15 mouse cellular contexts compared by ENCODE assay signal in genomic region chr5:121239846-121240245, GRCm38 (mm10). TPM values are rescaled to one million over a fixed set of nuclear protein-coding genes. Genes with fewer than 3 reads are reported as not detected.
DNase-seq lines count a peak whose midpoint lies in the region; ATAC-seq and TF ChIP-seq lines count a peak whose summit lies in the region.
"Had no signal": no experiment of that assay in that cellular context is flagged by ENCODE, and none has a peak within 500 bp of the region (broad histone marks: within the 10 kb centered on the region; RNA-seq: fewer than 3 reads in every experiment).

No protein-coding gene starts in this region.

- H3K4me3 ChIP-seq in heart, embryonic 13.5 days: no peak overlapping the region
- H3K4me3 ChIP-seq in layer of hippocampus, adult 2 months: no peak overlapping the region
- H3K4me3 ChIP-seq in liver, embryonic 15.5 days (replicated peaks): no peak overlapping the region
- H3K4me3 ChIP-seq: lung, embryonic 15.5 days; neural tube, embryonic 12.5 days had no signal

- peak overlapping the region; percentile 27; the same call in 1 of the 2 replicates for H3K4me2 ChIP-seq in heart, embryonic 13.5 days
- H3K4me2 ChIP-seq in liver, embryonic 15.5 days: peak overlapping the region; percentile 41
- H3K4me2 ChIP-seq: lung, embryonic 15.5 days; midbrain, embryonic 11.5 days; neural tube, embryonic 12.5 days had no signal

- peaks cover 43% of the 10 kb centered on the region for H3K4me1 ChIP-seq in heart, embryonic 13.5 days
- H3K4me1 ChIP-seq in liver, embryonic 15.5 days (replicated peaks): peaks cover 95% of the 10 kb centered on the region
- H3K4me1 ChIP-seq: lung, embryonic 15.5 days; neural tube, embryonic 12.5 days had no signal

- 0 out of 2 replicates have a peak, but pooled peaks cover under 1% of the 10 kb centered on the region for H3K9me3 ChIP-seq in heart, embryonic 13.5 days
- H3K9me3 ChIP-seq in liver, embryonic 15.5 days (replicated peaks): no peaks in the 10 kb centered on the region
- H3K9me3 ChIP-seq: lung, embryonic 15.5 days; neural tube, embryonic 12.5 days had no signal

- DNase-seq in heart, adult 9 months (ENCODE audit: low spot score in 2 of 2): no peak
- peak; percentile 54 for DNase-seq in cerebellum, adult 8-10 months
- DNase-seq in layer of hippocampus, adult 2 months (ENCODE audit: low spot score in 2 of 2): peak; percentile 71
- no peak for DNase-seq in adrenal gland, postnatal 4 days (ENCODE audit: low spot score in 2 of 2)
- no peak for DNase-seq in neural tube, embryonic 10.5 days (ENCODE audit: extremely low spot score, low spot score)
- DNase-seq: gastrocnemius, postnatal 14 days; heart, postnatal 36 days; kidney, postnatal 10 days; retina, postnatal 1 day; thymus, postnatal 25 days had no signal

- TF ChIP-seq CTCF in layer of hippocampus, adult 2 months (conservative IDR thresholded peaks at IDR 0.05): no peak

- ATAC-seq in heart, embryonic 13.5 days (ENCODE audit: extremely low read depth, insufficient number of reproducible peaks, low FRiP score, low TSS enrichment): no peak
- no peak for ATAC-seq in liver, embryonic 15.5 days (ENCODE audit: insufficient read depth)

- H3K9ac ChIP-seq in heart, embryonic 13.5 days: no peak overlapping the region
- H3K9ac ChIP-seq in liver, embryonic 15.5 days: peak overlapping the region; percentile 36
- H3K9ac ChIP-seq: lung, embryonic 15.5 days; neural tube, embryonic 12.5 days had no signal

- 71% methylated on average over 5 of the region's 5 CpGs for WGBS in heart, embryonic 13.5 days
- WGBS in liver, embryonic 15.5 days (ENCODE audit: insufficient replicate concordance): 58% methylated on average over 5 of the region's 5 CpGs

- H3K27me3 ChIP-seq in heart, embryonic 13.5 days (replicated peaks): no peaks in the 10 kb centered on the region
- no peaks in the 10 kb centered on the region for H3K27me3 ChIP-seq in liver, embryonic 15.5 days
- H3K27me3 ChIP-seq: lung, embryonic 15.5 days; neural tube, embryonic 12.5 days had no signal

- 0 out of 2 replicates have a peak overlapping the region, but pooled peaks have one; percentile 2 for H3K27ac ChIP-seq in heart, embryonic 13.5 days (replicated peaks)
- peak overlapping the region; percentile 54; the same call in 1 of the 2 replicates for H3K27ac ChIP-seq in layer of hippocampus, adult 2 months
- peak overlapping the region; percentile 98 for H3K27ac ChIP-seq in liver, embryonic 15.5 days (replicated peaks)
- H3K27ac ChIP-seq: lung, embryonic 15.5 days; neural tube, embryonic 12.5 days had no signal

- H3K36me3 ChIP-seq in heart, embryonic 13.5 days: 0 out of 2 replicates have a peak, but pooled peaks cover 3% of the 10 kb centered on the region
- H3K36me3 ChIP-seq in liver, embryonic 15.5 days (replicated peaks): peaks cover 4% of the 10 kb centered on the region; the same call in 1 of the 2 replicates
- H3K36me3 ChIP-seq: lung, embryonic 15.5 days had no signal

RNA-seq across cellular contexts. Expression of gene Hectd4, which starts 19.8 kb away (rescaled TPM):
- polyA plus RNA-seq in heart, embryonic 13.5 days (2015; fragmentation: Nextera tagmentation; extraction: Ambion mirVana): 2.8 and 3.3 TPM in 2 replicates
- 100 to 1,000 TPM; 170 to 175 TPM for total RNA-seq in layer of hippocampus, adult 2 months (2021)
- polyA plus RNA-seq in liver, embryonic 15.5 days (2015; fragmentation: Nextera tagmentation; extraction: Ambion mirVana): 10.1 and 12.0 TPM in 2 replicates
- total RNA-seq in adrenal gland, postnatal 4 days (2021): 10 to 100 TPM; 25.0 to 32.0 TPM

RNA-seq across cellular contexts. Expression of gene Rpl6, which starts 35.6 kb away (rescaled TPM):
- polyA plus RNA-seq in heart, embryonic 13.5 days (2015; fragmentation: Nextera tagmentation; extraction: Ambion mirVana): 368 and 390 TPM in 2 replicates
- total RNA-seq in layer of hippocampus, adult 2 months (2021): 100 to 1,000 TPM; 472 to 483 TPM
- polyA plus RNA-seq in liver, embryonic 15.5 days (2015; fragmentation: Nextera tagmentation; extraction: Ambion mirVana): 294 and 338 TPM in 2 replicates
- 1,000 to 10,000 TPM; 1,172 to 1,181 TPM for total RNA-seq in adrenal gland, postnatal 4 days (2021)

RNA-seq across cellular contexts. Expression of gene Ptpn11, which starts 48.6 kb away (rescaled TPM):
- polyA plus RNA-seq in heart, embryonic 13.5 days (2015; fragmentation: Nextera tagmentation; extraction: Ambion mirVana): 18.4 and 20.0 TPM in 2 replicates
- 10 to 100 TPM; 94.9 to 97.9 TPM for total RNA-seq in layer of hippocampus, adult 2 months (2021)
- 9.1 and 9.2 TPM in 2 replicates for polyA plus RNA-seq in liver, embryonic 15.5 days (2015; fragmentation: Nextera tagmentation; extraction: Ambion mirVana)
- 10 to 100 TPM; 87.4 TPM for total RNA-seq in adrenal gland, postnatal 4 days (2021)

Comparison
In these comparisons a context has a peak if more than half of its experiments do, and no peak if none do; other contexts are left out.
1. H3K27ac ChIP-seq: peak in every context shown above with its lines; median percentile 98 in liver, embryonic 15.5 days; 54 in layer of hippocampus, adult 2 months; 2 in heart, embryonic 13.5 days.
2. DNase-seq: peak in cerebellum, adult 8-10 months (single experiment) and layer of hippocampus, adult 2 months (2 of 2); none in heart, adult 9 months (0 of 2), adrenal gland, postnatal 4 days (0 of 2) and neural tube, embryonic 10.5 days (single experiment).
3. RNA of gene Hectd4, which starts 19.8 kb away (total RNA-seq): 170 to 175 TPM in layer of hippocampus, adult 2 months; 25.0 to 32.0 TPM in adrenal gland, postnatal 4 days; every median in the first group is over 4 times any median in the second.